Mouse (Mus musculus): ENCODE data around the gene Hkdc1.

The Hkdc1 gene

DNA sequence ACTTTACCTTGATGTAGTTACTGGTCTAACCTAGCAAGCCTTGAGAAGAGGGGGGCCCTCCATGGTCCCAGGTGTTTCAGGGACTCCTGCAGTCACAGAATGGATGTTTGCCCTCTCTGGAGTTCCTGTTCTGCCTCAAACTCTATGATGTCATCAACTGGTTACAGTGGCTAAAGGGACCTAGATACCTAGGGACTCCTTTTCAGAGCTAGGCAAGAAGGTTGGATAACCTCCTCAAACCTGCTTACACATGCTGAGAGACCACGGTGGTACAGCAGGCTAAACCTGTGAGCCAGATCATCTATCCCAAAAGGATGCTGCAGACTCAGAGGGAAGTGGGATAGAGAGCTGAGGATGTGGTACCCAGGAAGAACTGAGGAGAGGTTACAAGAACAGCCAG lies 42.5 kb downstream of the Hkdc1 start, which contains the start of gene Hk1:
Gene Hk1 (minus strand): TSS at position 101 of the 400 bp plus-strand sequence.
- no peak for DNase-seq (ENCODE audit: low spot score)

- no peak for DNase-seq (ENCODE audit: low spot score)
These were observed 63.5 kb downstream of the Hkdc1 start for GRCm38 (mm10) chr10:62358827-62359226.

GRCm38 (mm10) chr10:62356105-62356730 lies 66.1 kb downstream of the Hkdc1 start:
- no peak for DNase-seq (ENCODE audit: low spot score)

DNA sequence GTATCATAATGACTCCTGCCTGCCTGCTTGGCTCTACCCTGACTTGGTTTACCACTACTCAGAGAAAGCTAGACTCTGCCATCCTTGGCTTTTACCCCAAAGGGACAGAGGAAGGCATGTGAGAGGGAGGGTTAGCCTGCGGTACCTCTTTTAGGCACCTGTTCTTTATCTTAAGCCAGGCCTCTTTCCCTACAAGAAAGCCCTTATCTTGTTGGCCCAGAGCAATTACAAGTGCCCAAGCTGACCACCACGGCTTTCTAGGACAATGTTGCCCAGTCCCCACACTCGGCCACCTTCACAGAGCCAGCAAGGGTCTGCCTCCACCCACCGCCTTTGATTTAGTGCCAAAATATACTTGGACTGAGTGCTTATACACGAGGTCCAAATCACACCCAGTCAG lies 77.1 kb downstream of the Hkdc1 start:
- no peak for DNase-seq (ENCODE audit: low spot score)

- no peak for DNase-seq (ENCODE audit: low spot score)
These were observed 78.1 kb downstream of the Hkdc1 start for GRCm38 (mm10) chr10:62344004-62344752.

DNA sequence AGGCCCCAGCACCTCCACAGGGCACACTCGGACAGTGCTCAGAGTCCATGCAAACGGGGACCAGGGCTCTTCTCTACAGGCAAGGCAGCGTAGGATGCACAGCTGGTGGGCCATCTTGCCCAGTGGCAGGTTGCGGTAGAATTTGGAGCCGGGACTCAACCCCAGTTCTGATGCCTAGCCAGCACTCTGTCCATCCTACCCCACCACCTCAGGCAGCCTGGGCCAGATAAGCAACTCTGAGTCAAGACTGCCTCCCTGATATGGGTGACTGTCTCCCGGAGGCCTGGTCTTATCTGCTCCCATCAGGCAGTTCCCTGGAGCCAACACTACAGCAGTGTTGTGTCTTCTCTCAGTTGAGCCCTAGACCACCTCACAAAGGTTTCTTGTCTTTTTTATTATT lies 79.8 kb downstream of the Hkdc1 start:
- no peak for DNase-seq (ENCODE audit: low spot score)

DNA sequence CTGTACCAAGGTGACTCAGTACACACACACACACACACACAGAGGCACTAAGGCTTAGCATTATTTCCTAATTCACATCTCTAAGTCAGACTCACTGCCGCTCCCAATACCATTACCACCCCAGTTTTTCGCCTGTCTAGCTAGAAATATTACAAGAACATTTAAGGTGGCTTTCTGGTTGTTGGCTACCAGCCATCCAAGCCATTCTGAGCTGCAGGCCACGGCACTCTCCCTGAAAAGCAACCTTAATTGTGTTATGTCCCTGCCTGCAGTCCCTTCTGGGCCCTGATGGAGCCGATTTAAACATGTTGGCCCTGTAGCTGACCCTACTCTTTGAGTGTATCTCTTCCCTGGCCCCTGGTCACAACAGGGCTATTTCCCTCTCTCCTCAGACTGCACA lies 80.3 kb downstream of the Hkdc1 start:
- no peak for DNase-seq (ENCODE audit: low spot score)

DNA sequence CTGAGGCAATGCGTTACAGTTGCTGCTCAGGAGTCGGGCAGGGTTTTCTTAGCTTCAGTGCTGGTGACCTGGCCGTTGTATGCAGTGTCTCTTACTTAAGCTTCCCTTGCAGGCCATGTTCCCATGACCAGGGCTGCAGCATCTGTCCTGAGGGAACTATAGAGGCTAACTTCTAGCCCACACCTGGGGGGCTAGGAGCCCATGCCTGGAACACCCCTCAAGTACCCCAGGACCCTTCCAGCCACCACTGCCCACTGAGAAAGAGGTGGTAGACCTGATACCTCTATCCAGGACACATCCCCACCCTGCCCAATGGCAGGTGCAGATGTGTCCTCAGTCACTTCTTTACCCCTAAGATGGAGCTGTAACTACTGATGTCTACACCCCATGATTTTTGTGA lies 81.3 kb downstream of the Hkdc1 start:
- DNase-seq (ENCODE audit: low spot score): no peak

- DNase-seq (ENCODE audit: low spot score): peak; percentile 95
These were observed 82.1 kb downstream of the Hkdc1 start for GRCm38 (mm10) chr10:62340095-62340731.

DNA sequence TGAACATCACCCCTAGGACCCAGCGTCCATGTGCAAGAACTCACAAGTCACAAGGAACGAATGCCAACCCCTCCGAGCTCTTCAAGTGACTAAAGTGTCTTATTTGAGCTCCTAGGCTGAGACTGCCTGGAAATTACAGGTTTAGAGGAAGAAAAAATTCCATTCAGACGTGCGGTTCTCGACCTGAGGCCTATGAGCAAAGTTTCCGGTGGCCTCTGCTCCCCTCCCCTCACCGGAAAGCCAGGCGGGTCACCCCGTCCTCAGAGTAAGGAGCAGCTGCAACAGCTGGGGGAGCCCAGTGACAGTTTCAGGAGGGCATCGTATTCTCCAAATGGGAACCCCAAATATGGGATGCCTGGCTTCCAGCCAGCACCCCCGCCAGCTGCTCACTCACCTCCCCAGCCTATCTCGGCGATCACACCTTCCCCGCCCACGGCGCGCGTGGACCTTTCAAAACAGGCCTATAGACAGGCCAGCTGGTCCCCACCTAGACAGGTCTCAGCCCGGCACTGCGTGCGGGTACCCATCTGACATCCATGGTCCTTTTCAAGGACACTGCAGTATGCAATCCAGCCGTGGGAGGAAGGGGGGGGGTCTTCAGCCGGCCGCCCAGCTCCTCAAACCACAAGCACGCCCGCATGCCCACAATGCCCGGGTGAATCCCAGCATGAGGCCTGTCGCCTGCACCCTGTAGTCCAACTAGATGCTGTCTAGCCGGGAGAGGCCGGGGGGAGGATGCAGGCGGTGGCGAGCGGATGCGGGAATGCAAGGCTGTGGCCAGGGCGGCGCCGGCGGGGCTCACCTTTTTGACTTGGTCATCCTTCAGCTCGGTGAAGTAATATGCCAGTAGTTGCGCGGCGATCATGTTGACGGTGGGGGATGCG lies 82.8 kb downstream of the Hkdc1 start:
- peak; percentile 23 for DNase-seq (ENCODE audit: low spot score)

- no peak for DNase-seq (ENCODE audit: low spot score)
These were observed 83.7 kb downstream of the Hkdc1 start for GRCm38 (mm10) chr10:62338626-62339025.

GRCm38 (mm10) chr10:62338176-62338575 lies 84.1 kb downstream of the Hkdc1 start:
- no peak for DNase-seq (ENCODE audit: low spot score)

DNA sequence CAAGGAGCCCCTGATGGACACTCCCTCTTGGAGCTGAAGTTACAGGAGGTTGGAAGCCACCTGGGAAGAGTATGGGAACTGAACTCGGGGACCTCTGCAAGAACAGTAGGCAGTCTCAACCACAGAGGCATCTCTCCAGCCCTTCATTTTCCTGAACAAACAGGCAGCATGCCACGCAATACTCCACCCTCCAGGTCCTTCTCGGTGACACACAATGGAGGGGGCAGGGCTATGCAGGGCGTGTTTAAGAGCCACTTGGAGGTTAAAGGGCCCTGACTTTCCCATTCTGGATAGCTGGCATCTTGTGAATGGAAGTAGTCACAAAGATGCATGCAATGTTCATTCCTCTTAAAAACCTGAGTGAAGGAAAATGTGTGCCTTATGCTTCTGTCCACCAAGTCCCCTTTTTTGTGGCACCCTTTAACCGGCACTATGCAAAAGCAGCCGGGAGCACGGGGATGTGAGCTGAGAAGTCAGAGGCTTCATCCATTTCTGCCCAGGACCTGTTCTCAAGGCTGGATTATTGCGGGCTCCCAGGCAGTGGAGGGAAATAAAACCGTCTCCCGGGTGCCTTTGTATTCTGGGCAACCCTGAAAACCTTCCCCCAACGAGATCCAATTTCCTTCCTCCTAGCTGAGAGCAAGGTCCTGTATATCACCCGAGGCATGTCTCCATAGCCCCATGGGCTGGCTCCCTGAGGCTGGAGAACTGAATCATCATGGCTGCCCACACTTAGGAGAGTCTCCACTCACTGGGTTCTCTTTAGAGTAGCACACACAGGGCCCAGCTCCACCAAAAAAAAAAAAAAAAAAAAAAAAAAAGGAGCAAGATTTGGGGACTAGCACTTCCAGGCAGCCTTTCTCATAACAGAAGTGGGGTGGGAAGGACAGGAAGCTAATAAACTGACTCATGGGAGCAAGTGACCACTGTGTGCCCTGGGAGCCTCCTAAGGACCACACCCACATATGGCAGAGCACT lies 85.4 kb downstream of the Hkdc1 start:
- no peak for DNase-seq (ENCODE audit: low spot score)

GRCm38 (mm10) chr10:62335423-62335776 lies 86.9 kb downstream of the Hkdc1 start:
- DNase-seq (ENCODE audit: low spot score): peak; percentile 41

DNA sequence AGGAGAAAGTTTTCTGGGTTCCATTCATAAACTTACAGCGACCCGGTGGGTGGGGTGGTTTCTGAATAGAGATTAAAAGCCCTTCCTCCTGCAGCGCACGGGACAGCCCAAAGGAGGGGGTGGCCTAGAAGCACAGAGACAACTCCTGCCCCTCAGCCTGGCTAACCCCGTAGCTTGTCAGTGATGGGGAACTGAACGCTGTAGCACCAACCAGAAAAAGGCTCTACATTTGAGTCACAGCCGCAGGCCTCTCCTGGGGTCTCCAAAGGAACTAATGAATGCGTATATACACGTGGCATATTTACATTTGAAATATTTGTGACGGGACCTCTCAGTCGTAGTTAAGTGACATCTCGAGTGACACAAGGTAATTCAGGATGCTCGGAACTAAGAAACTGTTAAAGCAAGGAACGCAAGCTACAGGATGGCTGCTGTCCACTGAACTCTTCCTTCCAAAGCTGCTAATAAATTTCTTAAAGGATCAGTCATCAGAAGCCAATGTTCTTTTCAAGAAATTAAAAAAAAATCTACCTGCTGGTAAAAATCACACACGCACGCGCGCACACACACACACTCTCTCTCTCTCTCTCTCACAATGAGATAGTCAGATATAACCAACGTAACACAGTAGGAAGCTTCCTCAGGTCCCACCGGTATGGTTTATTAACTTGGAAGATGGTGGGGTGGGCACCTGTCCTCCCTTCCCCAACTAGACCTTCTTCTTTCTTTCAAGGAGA lies 87.4 kb downstream of the Hkdc1 start:
- DNase-seq (ENCODE audit: low spot score): no peak

DNA sequence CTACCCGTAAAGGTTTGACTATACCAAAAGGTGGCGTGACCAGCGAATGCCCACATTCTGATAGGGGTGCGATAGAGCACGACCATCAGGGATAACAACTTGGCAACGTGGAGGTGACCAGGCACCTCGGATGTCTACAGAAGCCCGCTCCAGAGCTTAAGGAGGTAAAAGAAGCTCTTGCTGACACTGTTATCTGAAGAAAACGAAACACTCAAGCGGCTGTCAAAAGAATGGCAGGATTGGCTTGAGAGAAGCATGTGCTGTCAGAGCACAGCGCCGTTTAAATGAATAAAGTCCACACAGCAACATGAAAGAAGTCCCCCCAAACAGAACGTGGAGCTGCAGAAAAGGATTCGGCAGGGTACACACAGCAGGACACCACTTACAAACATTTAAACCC lies 89.0 kb downstream of the Hkdc1 start:
- no peak for DNase-seq (ENCODE audit: low spot score)
